Comparison of ENCODE assay signal across 32 mouse cellular contexts in genomic region chr2:31792611-31793010, GRCm38 (mm10). TPM values are rescaled to one million over a fixed set of nuclear protein-coding genes. Genes with fewer than 3 reads are reported as not detected.
DNase-seq lines count a peak whose midpoint lies in the region; ATAC-seq and TF ChIP-seq lines count a peak whose summit lies in the region.
"Had no signal": no experiment of that assay in that cellular context is flagged by ENCODE, and none has a peak within 500 bp of the region (broad histone marks: within the 10 kb centered on the region; RNA-seq: fewer than 3 reads in every experiment).

No protein-coding gene starts in this region.

- no peaks in the 10 kb centered on the region for H3K9me3 ChIP-seq in hindbrain, postnatal 0 days (ENCODE audit: low read length)
- no peaks in the 10 kb centered on the region for H3K9me3 ChIP-seq in hindbrain, embryonic 10.5 days
- no peaks in the 10 kb centered on the region for H3K9me3 ChIP-seq in liver, embryonic 14.5 days (ENCODE audit: control insufficient read depth, low read length)
- no peaks in the 10 kb centered on the region for H3K9me3 ChIP-seq in midbrain, postnatal 0 days (ENCODE audit: low read length)
- H3K9me3 ChIP-seq in midbrain, embryonic 16.5 days (replicated peaks; ENCODE audit: control insufficient read depth, low read length, poor library complexity, severe bottlenecking) = no peaks in the 10 kb centered on the region
- H3K9me3 ChIP-seq: forebrain, embryonic 13.5 days; hindbrain, embryonic 15.5 days; liver, embryonic 15.5 days; neural tube, embryonic 13.5 days had no signal

- TF ChIP-seq CTCF in hindbrain, postnatal 0 days (IDR thresholded peaks at IDR 0.05; ENCODE audit: low read depth) = peak; percentile 30; the same call in 1 of the 2 replicates
- TF ChIP-seq CTCF in liver, embryonic 14.5 days (IDR thresholded peaks at IDR 0.05; ENCODE audit: low read depth) = 0 out of 2 replicates have a peak, but pooled peaks have one; percentile 19
- peak; percentile 48 for TF ChIP-seq CTCF in midbrain, postnatal 0 days (IDR thresholded peaks at IDR 0.05)

- ATAC-seq in hindbrain, postnatal 0 days = no peak
- no peak for ATAC-seq in liver, embryonic 14.5 days (ENCODE audit: insufficient read depth)
- no peak for ATAC-seq in midbrain, postnatal 0 days (ENCODE audit: low FRiP score)
- no peak for ATAC-seq in midbrain, embryonic 16.5 days
- ATAC-seq in CD4-positive, CD25-positive, alpha-beta regulatory T cell, adult 4 months = no peak
- ATAC-seq: forebrain, embryonic 13.5 days had no signal

- H3K4me3 ChIP-seq in hindbrain, postnatal 0 days (ENCODE audit: low read length) = no peak overlapping the region
- H3K4me3 ChIP-seq in hindbrain, embryonic 10.5 days = no peak overlapping the region
- no peak overlapping the region for H3K4me3 ChIP-seq in liver, embryonic 14.5 days (ENCODE audit: insufficient read depth in 1 of 2, low read depth in 2 of 2, low read length in 2 of 2)
- no peak overlapping the region for H3K4me3 ChIP-seq in midbrain, postnatal 0 days (ENCODE audit: low read depth, low read length)
- no peak overlapping the region for H3K4me3 ChIP-seq in midbrain, embryonic 16.5 days (ENCODE audit: low read depth, low read length)
- H3K4me3 ChIP-seq: forebrain, embryonic 13.5 days; hindbrain, embryonic 15.5 days; liver, embryonic 15.5 days; neural tube, embryonic 13.5 days had no signal

- H3K9ac ChIP-seq in hindbrain, postnatal 0 days (replicated peaks; ENCODE audit: low read length) = no peak overlapping the region
- H3K9ac ChIP-seq in liver, embryonic 14.5 days (replicated peaks) = no peak overlapping the region
- no peak overlapping the region for H3K9ac ChIP-seq in midbrain, postnatal 0 days (replicated peaks; ENCODE audit: low read length, poor library complexity, severe bottlenecking)
- H3K9ac ChIP-seq in midbrain, embryonic 16.5 days (ENCODE audit: low read depth, low read length) = no peak overlapping the region
- H3K9ac ChIP-seq: forebrain, embryonic 13.5 days; hindbrain, embryonic 15.5 days; liver, embryonic 15.5 days; neural tube, embryonic 13.5 days had no signal

- H3K27ac ChIP-seq in hindbrain, postnatal 0 days = no peak overlapping the region
- H3K27ac ChIP-seq in hindbrain, embryonic 10.5 days = no peak overlapping the region
- no peak overlapping the region for H3K27ac ChIP-seq in liver, embryonic 14.5 days
- H3K27ac ChIP-seq in midbrain, postnatal 0 days (ENCODE audit: low read depth, low read length) = no peak overlapping the region
- H3K27ac ChIP-seq in midbrain, embryonic 16.5 days (ENCODE audit: low read length) = no peak overlapping the region
- H3K27ac ChIP-seq: forebrain, embryonic 13.5 days; hindbrain, embryonic 15.5 days; liver, embryonic 15.5 days; neural tube, embryonic 13.5 days had no signal

- WGBS in hindbrain, postnatal 0 days = 86% methylated on average over 6 of the region's 6 CpGs
- 82% methylated on average over 6 of the region's 6 CpGs for WGBS in hindbrain, embryonic 10.5 days
- WGBS in liver, embryonic 14.5 days (ENCODE audit: insufficient replicate concordance) = 59% methylated on average over 6 of the region's 6 CpGs
- 79% methylated on average over 6 of the region's 6 CpGs for WGBS in midbrain, postnatal 0 days
- 82% methylated on average over 6 of the region's 6 CpGs for WGBS in midbrain, embryonic 16.5 days

- TF ChIP-seq EP300 in liver, embryonic 14.5 days (IDR thresholded peaks at IDR 0.05; ENCODE audit: low read depth) = no peak

- H3K36me3 ChIP-seq in hindbrain, postnatal 0 days (ENCODE audit: insufficient read depth, low read length) = peaks cover 26% of the 10 kb centered on the region
- peaks cover 100% of the 10 kb centered on the region for H3K36me3 ChIP-seq in hindbrain, embryonic 10.5 days
- H3K36me3 ChIP-seq in liver, embryonic 14.5 days (replicated peaks; ENCODE audit: control insufficient read depth, insufficient read depth, low read depth) = peaks cover 7% of the 10 kb centered on the region
- H3K36me3 ChIP-seq in midbrain, postnatal 0 days (ENCODE audit: insufficient read depth, low read length) = peaks cover 20% of the 10 kb centered on the region
- peaks cover 8% of the 10 kb centered on the region for H3K36me3 ChIP-seq in midbrain, embryonic 16.5 days (ENCODE audit: control insufficient read depth, insufficient read depth, low read length)

- H3K4me1 ChIP-seq in hindbrain, postnatal 0 days (ENCODE audit: insufficient read depth, low read length) = no peaks in the 10 kb centered on the region
- no peaks in the 10 kb centered on the region for H3K4me1 ChIP-seq in hindbrain, embryonic 10.5 days (replicated peaks)
- no peaks in the 10 kb centered on the region for H3K4me1 ChIP-seq in liver, embryonic 14.5 days (replicated peaks; ENCODE audit: control insufficient read depth in 2 of 2, insufficient read depth in 2 of 2, low read length in 1 of 2)
- no peaks in the 10 kb centered on the region for H3K4me1 ChIP-seq in midbrain, postnatal 0 days (ENCODE audit: insufficient read depth, low read length)
- H3K4me1 ChIP-seq in midbrain, embryonic 16.5 days (ENCODE audit: control insufficient read depth, insufficient read depth, low read length) = peaks cover 2% of the 10 kb centered on the region; the same call in 1 of the 2 replicates
- H3K4me1 ChIP-seq: forebrain, embryonic 13.5 days; hindbrain, embryonic 15.5 days; liver, embryonic 15.5 days; neural tube, embryonic 13.5 days had no signal

- DNase-seq in hindbrain, postnatal 0 days (ENCODE audit: low spot score) = no peak
- DNase-seq in hindbrain, embryonic 10.5 days (ENCODE audit: low spot score) = no peak
- DNase-seq in liver, embryonic 14.5 days (ENCODE audit: low read depth in 3 of 3, low spot score in 3 of 3) = no peak
- DNase-seq in liver = no peak
- no peak for DNase-seq in midbrain, postnatal 0 days (ENCODE audit: low spot score)
- DNase-seq: adrenal gland, adult 8-10 months; cerebellum, adult 2 months; cerebellum, postnatal 25 days; gastrocnemius, postnatal 25 days; heart, adult 11 months; heart, postnatal 4 days; kidney, adult 9 months; kidney, postnatal 14 days; left cerebral cortex, postnatal 4 days; lung, postnatal 14 days; right cerebral cortex, postnatal 14 days had no signal

- H3K4me2 ChIP-seq in hindbrain, postnatal 0 days (ENCODE audit: low read depth, low read length) = no peak overlapping the region
- H3K4me2 ChIP-seq in liver, embryonic 14.5 days (ENCODE audit: low read depth) = no peak overlapping the region
- no peak overlapping the region for H3K4me2 ChIP-seq in midbrain, postnatal 0 days (ENCODE audit: low read depth, low read length, poor library complexity, severe bottlenecking)
- no peak overlapping the region for H3K4me2 ChIP-seq in midbrain, embryonic 16.5 days (ENCODE audit: low read length)
- H3K4me2 ChIP-seq: forebrain, embryonic 13.5 days; heart, embryonic 11.5 days; hindbrain, embryonic 15.5 days; liver, embryonic 15.5 days; midbrain, embryonic 11.5 days; neural tube, embryonic 13.5 days had no signal

- H3K27me3 ChIP-seq in hindbrain, postnatal 0 days (ENCODE audit: insufficient read depth, low read length) = no peaks in the 10 kb centered on the region
- H3K27me3 ChIP-seq in hindbrain, embryonic 10.5 days (ENCODE audit: insufficient read depth, poor library complexity, severe bottlenecking) = no peaks in the 10 kb centered on the region
- H3K27me3 ChIP-seq in liver, embryonic 14.5 days (ENCODE audit: control insufficient read depth, insufficient read depth, low read length) = no peaks in the 10 kb centered on the region
- H3K27me3 ChIP-seq in midbrain, postnatal 0 days (ENCODE audit: insufficient read depth, low read length) = no peaks in the 10 kb centered on the region
- no peaks in the 10 kb centered on the region for H3K27me3 ChIP-seq in midbrain, embryonic 16.5 days (ENCODE audit: control insufficient read depth, insufficient read depth, low read depth, low read length)
- H3K27me3 ChIP-seq: forebrain, embryonic 13.5 days; hindbrain, embryonic 15.5 days; liver, embryonic 15.5 days; neural tube, embryonic 13.5 days had no signal

RNA-seq across cellular contexts. Expression of gene Qrfp, which starts 17.8 kb away (rescaled TPM):
- not detected in 2 replicates for total RNA-seq in hindbrain, postnatal 0 days (2014; rRNA removed)
- 0.06 TPM in 1 of 2 replicates, not detected in the other for polyA plus RNA-seq in hindbrain, postnatal 0 days (2015; fragmentation: Nextera tagmentation; extraction: Ambion mirVana)
- polyA plus RNA-seq in hindbrain, embryonic 10.5 days (2016; fragmentation: Nextera tagmentation; extraction: Ambion mirVana) = 0.12 and 0.20 TPM in 2 replicates
- 0.01 TPM in 1 of 2 replicates, not detected in the other for polyA plus RNA-seq in liver, embryonic 14.5 days (2012; rRNA removed)
- not detected in 2 replicates for polyA plus RNA-seq in liver, embryonic 14.5 days (2014; fragmentation: Nextera tagmentation; extraction: Ambion mirVana)
- 0.19 TPM in 1 of 2 replicates, not detected in the other for total RNA-seq in midbrain, postnatal 0 days (2014; rRNA removed)
- 0.07 and 0.20 TPM in 2 replicates for polyA plus RNA-seq in midbrain, postnatal 0 days (2015; fragmentation: Nextera tagmentation; extraction: Ambion mirVana)
- polyA plus RNA-seq in midbrain, embryonic 16.5 days (2015; fragmentation: Nextera tagmentation; extraction: Ambion mirVana) = 0.14 and 0.18 TPM in 2 replicates
- under 1 TPM; 0.11 to 0.20 TPM for polyA plus RNA-seq in CD4-positive, CD25-positive, alpha-beta regulatory T cell, adult 4 months (2017; shearing (Covaris generic))
- total RNA-seq: adrenal gland, adult 8-10 months; adrenal gland, postnatal 4 days; ES-E14; gastrocnemius, postnatal 25 days; heart, postnatal 4 days; layer of hippocampus, postnatal 14 days; left cerebral cortex, adult 8-10 months; left cerebral cortex, postnatal 4 days had no signal
- polyA plus RNA-seq: cerebellum, adult 2 months; heart, embryonic 11.5 days; hindbrain, embryonic 15.5 days; intestine, embryonic 14.5 days had no signal

RNA-seq across cellular contexts. Expression of gene Fibcd1, which starts 53.2 kb away (rescaled TPM):
- 27.3 and 28.9 TPM in 2 replicates for total RNA-seq in hindbrain, postnatal 0 days (2014; rRNA removed)
- polyA plus RNA-seq in hindbrain, postnatal 0 days (2015; fragmentation: Nextera tagmentation; extraction: Ambion mirVana) = 8.7 and 9.1 TPM in 2 replicates
- polyA plus RNA-seq in hindbrain, embryonic 10.5 days (2016; fragmentation: Nextera tagmentation; extraction: Ambion mirVana) = 0.60 and 2.0 TPM in 2 replicates
- polyA plus RNA-seq in liver, embryonic 14.5 days (2012; rRNA removed) = 0.01 TPM in 2 replicates
- not detected in 2 replicates for polyA plus RNA-seq in liver, embryonic 14.5 days (2014; fragmentation: Nextera tagmentation; extraction: Ambion mirVana)
- total RNA-seq in midbrain, postnatal 0 days (2014; rRNA removed) = 46.1 and 48.5 TPM in 2 replicates
- 19.4 and 21.0 TPM in 2 replicates for polyA plus RNA-seq in midbrain, postnatal 0 days (2015; fragmentation: Nextera tagmentation; extraction: Ambion mirVana)
- 16.4 and 20.9 TPM in 2 replicates for polyA plus RNA-seq in midbrain, embryonic 16.5 days (2015; fragmentation: Nextera tagmentation; extraction: Ambion mirVana)
- under 1 TPM; 0.24 to 0.44 TPM for polyA plus RNA-seq in CD4-positive, CD25-positive, alpha-beta regulatory T cell, adult 4 months (2017; shearing (Covaris generic))
- total RNA-seq: gastrocnemius, postnatal 25 days; heart, postnatal 4 days; megakaryocyte, adult 5-6 weeks had no signal
- polyA plus RNA-seq: heart, embryonic 11.5 days; heart, embryonic 16.5 days; liver, embryonic 15.5 days; stomach, embryonic 14.5 days had no signal
